Mouse (Mus musculus): ENCODE data around the gene Ybx3.

Ybx3 gene

GRCm38 (mm10) chr6:131383713-131384330 lies 4.5 kb downstream of the Ybx3 start:
- DNase-seq (ENCODE audit: low spot score): no peak

- no peak for DNase-seq (ENCODE audit: low spot score)
Measured at GRCm38 (mm10) chr6:131382984-131383337, 5.3 kb downstream of the Ybx3 start.

GRCm38 (mm10) chr6:131382232-131382983 lies 5.9 kb downstream of the Ybx3 start:
- DNase-seq (ENCODE audit: low spot score): no peak

GRCm38 (mm10) chr6:131378858-131379428 lies 9.3 kb downstream of the Ybx3 start:
- no peak for DNase-seq (ENCODE audit: low spot score)

- no peak for DNase-seq (ENCODE audit: low spot score)
Measured at GRCm38 (mm10) chr6:131377378-131377777, 10.9 kb downstream of the Ybx3 start.

- no peak for DNase-seq (ENCODE audit: low spot score)
Measured at GRCm38 (mm10) chr6:131374594-131375340, 13.5 kb downstream of the Ybx3 start.

GRCm38 (mm10) chr6:131373160-131373559 lies 15.1 kb downstream of the Ybx3 start:
- DNase-seq (ENCODE audit: low spot score): no peak

GRCm38 (mm10) chr6:131370767-131371166 lies 17.5 kb downstream of the Ybx3 start:
- no peak for DNase-seq (ENCODE audit: low spot score)

GRCm38 (mm10) chr6:131369866-131370616 lies 18.2 kb downstream of the Ybx3 start:
- DNase-seq (ENCODE audit: low spot score): no peak

- peak; percentile 5 for DNase-seq (ENCODE audit: low spot score)
Measured at GRCm38 (mm10) chr6:131367101-131367500, 21.2 kb downstream of the Ybx3 start.

GRCm38 (mm10) chr6:131364353-131364752 lies 23.9 kb downstream of the Ybx3 start:
- no peak for DNase-seq (ENCODE audit: low spot score)

- no peak for DNase-seq (ENCODE audit: low spot score)
Measured at GRCm38 (mm10) chr6:131362987-131363765, 25.1 kb downstream of the Ybx3 start.

- peak; percentile 27 for DNase-seq (ENCODE audit: low spot score)
Measured at GRCm38 (mm10) chr6:131360693-131361092, 27.6 kb downstream of the Ybx3 start.

GRCm38 (mm10) chr6:131359543-131359942 lies 28.7 kb downstream of the Ybx3 start:
- DNase-seq (ENCODE audit: low spot score): no peak

GRCm38 (mm10) chr6:131354913-131355312 lies 33.4 kb downstream of the Ybx3 start:
- DNase-seq (ENCODE audit: low spot score): no peak

- DNase-seq (ENCODE audit: low spot score): peak; percentile 89
Measured at GRCm38 (mm10) chr6:131353352-131353919, 34.8 kb downstream of the Ybx3 start, which contains the start of gene Styk1. Gene Styk1, minus strand, starts transcription at chr6:131353597.

- DNase-seq (ENCODE audit: low spot score): no peak
Measured at GRCm38 (mm10) chr6:131347026-131347425, 41.2 kb downstream of the Ybx3 start.

GRCm38 (mm10) chr6:131344346-131344745 lies 43.9 kb downstream of the Ybx3 start:
- no peak for DNase-seq (ENCODE audit: low spot score)

- DNase-seq (ENCODE audit: low spot score): no peak
Measured at GRCm38 (mm10) chr6:131340082-131340481, 48.2 kb downstream of the Ybx3 start.

- DNase-seq (ENCODE audit: low spot score): no peak
Measured at GRCm38 (mm10) chr6:131339309-131339708, 49.0 kb downstream of the Ybx3 start.

- DNase-seq (ENCODE audit: low spot score): no peak
Measured at GRCm38 (mm10) chr6:131338787-131339186, 49.5 kb downstream of the Ybx3 start.
